Mouse (Mus musculus): Measurements from ENCODE around the gene Klk7. TPM values are rescaled to one million over a fixed set of nuclear protein-coding genes. Genes with fewer than 3 reads are reported as not detected.

Klk7 gene
- polyA plus RNA-seq, 1 experiment from 2014 or later: not detected

DNA sequence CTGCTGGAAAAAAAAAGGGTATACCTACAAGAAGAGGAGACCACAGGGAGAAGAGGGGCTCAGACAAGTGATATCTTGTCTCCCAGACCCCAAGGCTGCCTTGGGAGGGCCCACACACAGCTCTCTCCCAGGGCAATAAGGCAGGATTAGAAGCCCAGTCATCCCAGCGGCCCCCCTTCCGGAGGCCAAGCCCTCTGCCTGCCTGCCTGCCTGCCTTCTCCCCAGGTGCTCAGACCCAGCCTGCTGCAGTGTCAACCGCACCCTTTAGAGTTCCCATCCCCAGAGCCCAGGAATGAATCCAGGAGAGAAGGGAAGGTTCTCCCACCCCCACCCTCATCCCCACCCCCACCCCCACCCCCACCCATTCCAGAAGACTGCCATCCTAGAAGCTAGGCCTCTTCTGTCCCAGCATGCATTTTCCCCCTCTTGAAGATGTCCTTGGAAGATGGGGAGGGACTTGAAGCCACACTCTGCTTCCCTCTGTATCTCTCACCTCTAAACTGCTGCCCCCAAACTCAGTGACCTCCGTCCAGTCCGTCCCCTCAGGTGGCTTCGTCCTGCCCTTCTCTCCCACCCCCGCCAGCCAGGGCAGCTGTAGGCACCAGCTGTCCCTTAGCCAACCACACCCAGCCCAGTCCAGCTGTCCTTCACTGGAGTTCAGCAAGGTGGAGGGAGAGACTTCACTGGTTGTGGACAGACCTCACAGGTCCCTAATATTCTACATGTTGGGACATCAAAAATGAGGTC lies 35.6 kb upstream of the Klk7 start:
- no peaks in the 10 kb centered on the region for H3K4me1 ChIP-seq (ENCODE audit: control insufficient read depth, insufficient read depth, low read depth, low read length)
- no peak overlapping the region for H3K4me2 ChIP-seq (ENCODE audit: low read length)
- no peak overlapping the region for H3K9ac ChIP-seq (ENCODE audit: low read depth, low read length)
- H3K4me3 ChIP-seq (ENCODE audit: low read length): no peak overlapping the region
- no peaks in the 10 kb centered on the region for H3K9me3 ChIP-seq (ENCODE audit: control insufficient read depth, low read length)
- H3K27me3 ChIP-seq (replicated peaks; ENCODE audit: control insufficient read depth, insufficient read depth, low read length): no peaks in the 10 kb centered on the region
- no peaks in the 10 kb centered on the region for H3K36me3 ChIP-seq (ENCODE audit: control insufficient read depth, insufficient read depth, low read length)
- no peak for ATAC-seq
- 50% methylated on average over 7 of the region's 7 CpGs for WGBS
- no peak overlapping the region for H3K27ac ChIP-seq (ENCODE audit: low read depth, low read length)

DNA sequence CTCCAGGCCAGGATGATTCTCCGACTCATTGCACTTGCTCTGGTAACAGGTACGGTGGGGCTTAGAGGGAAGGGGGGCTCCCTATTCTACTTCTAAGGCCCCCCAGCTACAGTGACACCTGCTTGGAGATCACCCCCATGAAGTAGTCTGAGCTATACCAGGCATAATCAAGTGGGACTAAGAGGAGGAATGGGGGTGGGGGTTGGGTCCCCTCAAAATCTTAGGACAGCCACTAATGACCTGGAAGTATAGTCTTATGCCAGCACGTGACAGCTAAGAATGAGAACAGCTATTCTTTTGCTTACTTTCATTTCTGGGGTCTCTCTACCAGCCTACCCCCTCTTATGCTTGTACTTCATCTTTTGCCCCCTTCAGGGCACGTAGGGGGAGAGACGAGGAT lies 34.6 kb upstream of the Klk7 start:
- Histone ChIP-seq H3K27me3 (replicated peaks; ENCODE audit: control insufficient read depth, insufficient read depth, low read length) (no peaks in the 10 kb centered on the region), H3K9ac (ENCODE audit: low read depth, low read length) (no peak overlapping the region), H3K9me3 (ENCODE audit: control insufficient read depth, low read length) (no peaks in the 10 kb centered on the region), H3K27ac (ENCODE audit: low read depth, low read length) (no peak overlapping the region), H3K36me3 (ENCODE audit: control insufficient read depth, insufficient read depth, low read length) (no peaks in the 10 kb centered on the region), H3K4me3 (ENCODE audit: low read length) (no peak overlapping the region), H3K4me2 (ENCODE audit: low read length) (no peak overlapping the region), H3K4me1 (ENCODE audit: control insufficient read depth, insufficient read depth, low read depth, low read length) (no peaks in the 10 kb centered on the region)
- 88% methylated on average over 5 of the region's 5 CpGs for WGBS
- ATAC-seq: no peak

DNA sequence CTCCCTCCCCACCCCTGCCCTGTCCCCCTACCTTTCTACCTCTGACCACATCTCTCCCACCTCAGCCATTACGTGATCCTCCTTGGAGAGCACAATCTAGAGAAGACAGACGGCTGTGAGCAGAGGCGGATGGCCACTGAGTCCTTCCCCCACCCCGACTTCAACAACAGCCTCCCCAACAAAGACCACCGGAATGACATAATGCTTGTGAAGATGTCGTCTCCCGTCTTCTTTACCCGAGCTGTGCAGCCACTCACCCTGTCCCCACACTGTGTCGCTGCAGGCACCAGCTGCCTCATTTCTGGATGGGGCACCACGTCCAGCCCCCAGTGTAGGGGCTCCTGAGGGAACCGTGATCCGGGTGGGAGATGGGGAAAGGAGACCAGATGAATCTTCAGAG lies 33.7 kb upstream of the Klk7 start:
- WGBS: 87% methylated on average over 12 of the region's 12 CpGs
- H3K9ac ChIP-seq (ENCODE audit: low read depth, low read length): no peak overlapping the region

DNA sequence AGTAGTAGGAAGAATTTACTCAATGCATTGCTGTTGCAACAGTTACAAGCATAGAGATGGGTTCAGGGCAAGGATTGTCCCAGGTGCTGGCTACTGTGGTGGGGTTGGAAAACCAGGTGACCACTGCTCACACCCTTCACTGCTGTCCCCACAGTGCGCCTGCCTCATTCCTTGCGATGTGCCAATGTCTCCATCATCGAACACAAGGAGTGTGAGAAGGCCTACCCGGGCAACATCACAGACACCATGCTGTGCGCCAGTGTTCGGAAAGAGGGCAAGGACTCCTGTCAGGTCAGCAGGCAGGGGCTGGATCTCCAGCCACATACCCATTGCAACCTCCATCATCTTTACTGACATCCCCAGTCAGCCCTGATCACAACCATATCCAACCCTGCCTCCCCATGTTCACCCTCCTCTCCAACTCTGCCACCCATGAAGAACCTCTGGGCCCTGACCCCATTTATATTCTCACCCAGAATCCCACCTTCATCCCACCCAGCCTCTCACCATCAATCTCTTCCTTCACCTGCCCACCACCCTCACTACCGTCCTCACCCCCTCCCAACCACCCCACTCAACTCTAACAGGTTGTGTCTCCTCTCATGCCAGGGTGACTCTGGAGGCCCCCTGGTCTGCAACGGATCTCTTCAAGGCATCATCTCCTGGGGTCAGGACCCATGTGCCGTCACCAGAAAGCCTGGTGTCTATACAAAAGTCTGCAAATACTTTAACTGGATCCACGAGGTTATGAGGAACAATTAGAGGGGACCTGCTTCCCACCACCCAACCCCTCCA lies 32.7 kb upstream of the Klk7 start:
- Histone ChIP-seq H3K4me1 (ENCODE audit: control insufficient read depth, insufficient read depth, low read depth, low read length) (peaks cover 5% of the 10 kb centered on the region; the same call in 1 of the 2 replicates), H3K4me2 (ENCODE audit: low read length) (no peak overlapping the region), H3K36me3 (ENCODE audit: control insufficient read depth, insufficient read depth, low read length) (no peaks in the 10 kb centered on the region), H3K27me3 (replicated peaks; ENCODE audit: control insufficient read depth, insufficient read depth, low read length) (no peaks in the 10 kb centered on the region), H3K9ac (ENCODE audit: low read depth, low read length) (no peak overlapping the region), H3K9me3 (ENCODE audit: control insufficient read depth, low read length) (no peaks in the 10 kb centered on the region), H3K4me3 (ENCODE audit: low read length) (no peak overlapping the region), H3K27ac (ENCODE audit: low read depth, low read length) (no peak overlapping the region)
- 88% methylated on average over 10 of the region's 10 CpGs for WGBS
- ATAC-seq: no peak

More for the DNA sequence above, 33.7 kb upstream of the Klk7 start:
- no peaks in the 10 kb centered on the region for H3K36me3 ChIP-seq (ENCODE audit: control insufficient read depth, insufficient read depth, low read length)
- H3K9me3 ChIP-seq (ENCODE audit: control insufficient read depth, low read length): no peaks in the 10 kb centered on the region
- no peak overlapping the region for H3K4me2 ChIP-seq (ENCODE audit: low read length)
- H3K27ac ChIP-seq (ENCODE audit: low read depth, low read length): no peak overlapping the region
- ATAC-seq: no peak
- H3K4me3 ChIP-seq (ENCODE audit: low read length): no peak overlapping the region
- no peaks in the 10 kb centered on the region for H3K27me3 ChIP-seq (replicated peaks; ENCODE audit: control insufficient read depth, insufficient read depth, low read length)
- H3K4me1 ChIP-seq (ENCODE audit: control insufficient read depth, insufficient read depth, low read depth, low read length): peaks cover 2% of the 10 kb centered on the region; the same call in 1 of the 2 replicates

DNA sequence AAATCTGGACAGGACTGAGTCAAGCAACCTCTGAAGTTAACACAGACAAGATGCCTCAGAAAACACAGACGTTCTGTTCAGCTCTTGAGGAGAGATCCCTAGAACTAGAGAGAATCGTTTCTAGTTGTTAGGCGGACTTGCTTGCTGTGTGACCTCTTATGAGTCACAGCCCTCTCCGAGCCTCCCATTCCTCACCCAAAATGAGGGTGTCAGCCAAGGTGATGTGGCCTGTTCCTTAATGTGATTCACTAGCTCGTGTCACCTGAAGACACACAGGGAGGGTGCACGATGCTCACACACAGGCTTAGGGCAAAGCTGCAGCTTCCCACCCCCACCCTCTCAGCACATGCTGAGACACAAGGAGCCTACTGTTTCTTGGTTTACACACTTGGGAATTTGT lies 30.9 kb upstream of the Klk7 start:
- ATAC-seq: no peak
- Histone ChIP-seq H3K27me3 (replicated peaks; ENCODE audit: control insufficient read depth, insufficient read depth, low read length) (no peaks in the 10 kb centered on the region), H3K4me2 (ENCODE audit: low read length) (no peak overlapping the region), H3K4me1 (ENCODE audit: control insufficient read depth, insufficient read depth, low read depth, low read length) (peaks cover 5% of the 10 kb centered on the region; the same call in 1 of the 2 replicates), H3K9ac (ENCODE audit: low read depth, low read length) (no peak overlapping the region), H3K9me3 (ENCODE audit: control insufficient read depth, low read length) (no peaks in the 10 kb centered on the region), H3K36me3 (ENCODE audit: control insufficient read depth, insufficient read depth, low read length) (no peaks in the 10 kb centered on the region), H3K27ac (ENCODE audit: low read depth, low read length) (no peak overlapping the region), H3K4me3 (ENCODE audit: low read length) (no peak overlapping the region)
- WGBS: 74% methylated on average over 6 of the region's 6 CpGs

- H3K9ac ChIP-seq (ENCODE audit: low read depth, low read length): no peak within 1 kb of the TSS
- H3K27ac ChIP-seq (ENCODE audit: low read depth, low read length): no peak within 1 kb of the TSS
- no peaks in the 10 kb centered on the region for H3K9me3 ChIP-seq (ENCODE audit: control insufficient read depth, low read length)
- H3K4me2 ChIP-seq (ENCODE audit: low read length): no peak within 1 kb of the TSS
- ATAC-seq: no peak
- WGBS: 55% methylated on average over 5 of the region's 5 CpGs
- H3K4me1 ChIP-seq (ENCODE audit: control insufficient read depth, insufficient read depth, low read depth, low read length): peaks cover 5% of the 10 kb centered on the region; the same call in 1 of the 2 replicates
- H3K36me3 ChIP-seq (ENCODE audit: control insufficient read depth, insufficient read depth, low read length): no peaks in the 10 kb centered on the region
- no peak within 1 kb of the TSS for H3K4me3 ChIP-seq (ENCODE audit: low read length)
- no peaks in the 10 kb centered on the region for H3K27me3 ChIP-seq (replicated peaks; ENCODE audit: control insufficient read depth, insufficient read depth, low read length)
These were observed 30.3 kb upstream of the Klk7 start, which contains the start of gene Klk10 for GRCm38 (mm10) chr7:43780746-43781145. Gene Klk10 (plus strand): TSS chr7:43781035.

GRCm38 (mm10) chr7:43781541-43781940 lies 29.6 kb upstream of the Klk7 start:
- Histone ChIP-seq H3K27ac (ENCODE audit: low read depth, low read length) (no peak overlapping the region), H3K9ac (ENCODE audit: low read depth, low read length) (no peak overlapping the region), H3K27me3 (replicated peaks; ENCODE audit: control insufficient read depth, insufficient read depth, low read length) (no peaks in the 10 kb centered on the region), H3K9me3 (ENCODE audit: control insufficient read depth, low read length) (no peaks in the 10 kb centered on the region), H3K36me3 (ENCODE audit: control insufficient read depth, insufficient read depth, low read length) (no peaks in the 10 kb centered on the region), H3K4me1 (ENCODE audit: control insufficient read depth, insufficient read depth, low read depth, low read length) (peaks cover 5% of the 10 kb centered on the region; the same call in 1 of the 2 replicates), H3K4me2 (ENCODE audit: low read length) (no peak overlapping the region), H3K4me3 (ENCODE audit: low read length) (no peak overlapping the region)
- 92% methylated on average over 11 of the region's 11 CpGs for WGBS
- no peak for ATAC-seq

DNA sequence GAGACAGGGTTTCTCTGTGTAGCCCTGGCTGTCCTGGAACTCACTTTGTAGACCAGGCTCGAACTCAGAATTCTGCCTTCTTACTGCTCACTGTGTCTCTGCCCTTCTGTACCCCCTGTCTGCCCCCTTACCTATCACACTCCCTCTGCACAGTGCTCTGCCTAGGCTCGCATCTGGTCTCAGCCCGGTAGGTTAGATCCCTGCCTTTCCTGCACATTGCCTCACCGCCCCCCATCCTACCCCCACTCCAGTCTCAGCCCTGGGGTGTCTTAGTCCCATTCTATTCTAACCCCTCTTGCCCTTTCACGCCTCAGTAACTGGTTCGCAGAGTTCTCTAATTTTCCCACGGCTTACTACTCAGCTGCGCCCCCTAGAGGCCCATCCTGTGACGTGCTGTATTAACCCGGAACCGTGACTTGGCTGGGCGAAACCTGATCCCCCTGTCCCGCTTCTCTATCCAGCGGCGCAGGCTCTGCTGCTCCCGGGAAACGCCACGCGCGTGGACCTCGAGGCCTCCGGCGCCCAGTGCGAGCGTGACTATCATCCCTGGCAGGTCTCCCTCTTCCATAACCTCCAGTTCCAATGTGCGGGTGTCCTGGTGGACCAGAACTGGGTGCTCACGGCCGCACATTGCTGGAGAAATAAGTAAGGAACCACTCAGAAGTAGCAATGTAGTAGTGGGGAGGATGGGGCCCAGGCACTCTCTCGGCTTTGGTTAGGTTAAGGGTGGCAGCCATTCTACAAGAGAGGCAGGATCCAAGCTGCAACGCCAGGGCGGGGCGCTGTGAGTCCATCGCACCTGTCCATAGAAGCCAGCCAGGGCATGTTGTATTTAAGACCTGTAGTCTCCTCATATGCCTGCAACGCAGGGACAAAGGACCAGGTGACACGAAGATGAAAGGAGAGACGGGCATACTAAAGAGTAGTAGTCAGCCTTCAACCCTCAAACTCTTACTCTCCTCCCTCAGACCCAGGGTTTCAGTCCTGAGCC lies 28.5 kb upstream of the Klk7 start:
- Histone ChIP-seq H3K4me3 (ENCODE audit: low read length) (peak overlapping the region; percentile 37), H3K4me2 (ENCODE audit: low read length) (peak overlapping the region; percentile 76), H3K27me3 (replicated peaks; ENCODE audit: control insufficient read depth, insufficient read depth, low read length) (no peaks in the 10 kb centered on the region), H3K9ac (ENCODE audit: low read depth, low read length) (peak overlapping the region; percentile 65), H3K27ac (ENCODE audit: low read depth, low read length) (no peak overlapping the region), H3K4me1 (ENCODE audit: control insufficient read depth, insufficient read depth, low read depth, low read length) (peaks cover 5% of the 10 kb centered on the region; the same call in 1 of the 2 replicates), H3K9me3 (ENCODE audit: control insufficient read depth, low read length) (no peaks in the 10 kb centered on the region), H3K36me3 (ENCODE audit: control insufficient read depth, insufficient read depth, low read length) (no peaks in the 10 kb centered on the region)
- peak; percentile 69 for ATAC-seq
- WGBS: 8% methylated on average over 36 of the region's 36 CpGs
